Mouse (Mus musculus): Measurements from ENCODE around the gene Fbxo17.

Fbxo17 gene

GRCm38 (mm10) chr7:28717726-28718125 lies 1.1 kb downstream of the Fbxo17 start:
- in situ Hi-C loops (cut with MboI), result no loop called here

- in situ Hi-C loops (cut with MboI), result no loop called here
Observed at GRCm38 (mm10) chr7:28719159-28719558, 2.6 kb downstream of the Fbxo17 start.

GRCm38 (mm10) chr7:28719650-28720049 lies 3.0 kb downstream of the Fbxo17 start:
- in situ Hi-C loops (cut with MboI), result no loop called here

DNA sequence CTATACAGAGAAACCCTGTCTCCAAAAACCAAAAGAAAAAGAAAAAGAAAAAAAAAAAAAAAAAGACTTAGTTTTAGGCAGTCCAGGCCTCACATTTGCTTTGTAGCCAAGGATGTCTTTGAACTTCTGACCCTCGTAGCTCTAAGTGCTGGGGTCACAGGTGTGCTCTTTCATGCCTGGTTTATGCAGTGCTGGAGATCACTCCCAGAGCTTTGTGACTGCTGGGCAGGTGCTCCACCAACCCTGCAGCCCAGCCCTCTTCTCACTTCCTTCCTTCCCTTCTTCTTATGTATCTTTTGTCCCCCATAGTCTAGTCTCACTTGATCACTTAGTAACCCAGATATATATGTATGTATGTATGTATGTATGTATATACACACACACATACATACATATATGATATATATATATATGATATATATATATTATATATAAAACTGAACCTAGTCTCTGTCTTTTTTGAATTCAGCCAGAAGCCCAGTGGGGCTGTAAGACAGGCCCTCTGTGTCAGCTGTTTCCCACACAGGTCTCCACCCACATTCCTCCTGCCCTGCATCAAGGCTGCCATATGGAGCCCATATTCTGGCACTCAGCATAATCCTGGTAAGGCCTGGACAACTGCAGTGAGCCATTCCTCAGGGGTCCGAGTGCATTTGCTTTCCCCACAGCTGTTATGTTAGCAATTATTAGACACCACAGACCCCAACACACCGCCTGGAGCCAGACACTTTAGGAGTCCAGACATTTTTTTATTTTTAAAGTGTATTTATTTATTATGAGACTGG lies 4.3 kb downstream of the Fbxo17 start:
- in situ Hi-C loops (cut with MboI), result no loop called here

GRCm38 (mm10) chr7:28722079-28722478 lies 5.5 kb downstream of the Fbxo17 start:
- in situ Hi-C loops (cut with MboI), result no loop called here

DNA sequence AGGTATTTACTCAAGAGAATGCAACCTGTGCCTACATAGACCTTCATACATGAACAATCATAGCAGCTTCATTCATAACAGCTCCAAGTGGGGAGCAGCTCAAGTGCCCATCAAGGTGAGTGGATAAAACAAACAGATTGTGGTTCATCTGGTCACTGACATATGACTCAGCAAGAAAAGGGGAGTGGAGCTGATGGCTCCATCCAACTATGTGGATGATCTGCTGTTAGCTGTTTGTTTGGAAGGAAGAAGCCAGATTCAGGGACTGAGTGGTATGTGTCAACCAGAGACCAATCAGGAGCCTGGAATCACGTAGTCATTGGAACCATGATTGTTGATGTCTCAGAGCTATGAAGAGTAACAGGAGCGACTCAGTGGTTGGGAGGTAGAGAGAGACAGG lies 8.0 kb downstream of the Fbxo17 start:
- in situ Hi-C loops (cut with MboI), result no loop called here

DNA sequence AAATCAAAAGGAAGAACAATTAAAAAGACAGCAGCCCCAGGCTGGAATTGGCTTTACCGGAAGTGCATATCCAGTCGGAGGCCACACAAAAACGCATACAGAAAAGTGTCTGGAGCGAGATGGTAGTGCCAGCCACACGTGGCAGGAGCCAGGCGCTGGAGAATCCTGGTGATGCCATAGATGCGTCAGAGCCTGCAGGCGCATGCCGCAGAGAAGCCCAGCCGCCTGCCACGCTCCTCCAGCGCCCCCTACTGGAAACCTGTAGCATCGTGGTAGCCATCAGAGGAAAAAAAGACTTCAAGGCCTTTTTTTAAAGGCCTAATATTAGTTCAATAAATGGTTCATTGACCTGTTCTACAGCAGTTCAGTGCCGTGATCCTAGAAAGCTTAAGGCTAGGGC lies 10.0 kb downstream of the Fbxo17 start:
- in situ Hi-C loops (cut with MboI), result no loop called here

GRCm38 (mm10) chr7:28727649-28728340 lies 11.2 kb downstream of the Fbxo17 start:
- in situ Hi-C loops (cut with MboI), result no loop called here

DNA sequence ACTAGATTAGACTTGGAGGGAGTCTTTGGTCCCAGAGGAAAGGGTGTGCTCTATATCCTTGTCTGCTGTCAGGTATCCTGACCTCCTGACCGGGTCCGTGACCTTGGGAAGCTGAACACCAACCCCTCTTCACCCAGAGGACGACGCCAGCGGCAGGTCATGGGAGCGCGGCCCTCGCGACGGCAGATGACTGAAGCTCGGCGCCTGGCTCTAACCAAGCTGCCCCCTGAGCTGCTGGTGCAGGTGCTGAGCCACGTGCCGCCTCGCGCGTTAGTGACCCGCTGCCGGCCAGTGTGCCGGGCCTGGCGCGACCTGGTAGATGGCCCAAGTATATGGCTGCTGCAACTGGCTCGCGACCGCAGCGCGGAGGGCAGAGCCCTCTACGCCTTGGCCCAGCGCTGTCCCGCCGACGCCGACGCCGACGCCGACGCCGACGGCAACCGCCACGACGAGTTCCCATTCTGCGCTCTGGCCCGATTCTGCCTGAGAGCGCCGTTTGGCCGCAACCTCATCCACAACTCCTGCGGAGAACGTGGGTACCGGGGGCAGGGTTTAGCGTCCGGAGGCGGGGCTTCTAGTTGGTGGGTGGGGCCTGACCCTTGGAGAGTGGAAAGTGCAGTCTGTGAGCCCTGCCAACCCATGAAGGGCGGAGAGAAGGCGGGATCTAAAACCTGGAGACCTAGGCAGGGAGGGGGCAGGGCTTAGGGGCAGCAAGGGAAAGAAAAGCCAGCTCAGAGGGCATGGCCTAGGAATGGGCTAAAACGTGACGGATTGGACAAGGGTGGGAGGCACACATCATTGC lies 15.9 kb downstream of the Fbxo17 start:
- in situ Hi-C loops (cut with MboI), result no loop called here

DNA sequence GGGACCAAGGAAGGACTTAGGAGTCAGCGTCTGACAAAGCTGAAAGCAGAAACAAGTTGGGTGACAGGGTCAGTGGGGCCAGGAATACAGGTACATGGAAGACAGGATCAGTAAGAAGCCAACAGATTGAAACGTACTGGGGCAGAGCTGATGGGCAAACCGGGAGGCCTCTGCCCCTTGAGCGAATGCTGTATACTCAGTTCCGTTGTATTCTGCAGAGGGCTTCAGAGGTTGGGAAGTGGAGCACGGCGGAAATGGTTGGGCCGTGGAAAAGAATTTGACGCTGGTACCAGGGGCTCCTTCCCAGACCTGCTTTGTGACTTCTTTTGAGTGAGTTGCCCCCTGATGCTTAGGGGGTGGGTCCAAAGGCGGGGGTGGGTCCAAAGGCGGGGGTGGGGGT lies 16.6 kb downstream of the Fbxo17 start:
- in situ Hi-C loops (cut with MboI), result no loop called here

- in situ Hi-C loops (cut with MboI), result no loop called here
Observed at GRCm38 (mm10) chr7:28735701-28736100, 19.1 kb downstream of the Fbxo17 start.

DNA sequence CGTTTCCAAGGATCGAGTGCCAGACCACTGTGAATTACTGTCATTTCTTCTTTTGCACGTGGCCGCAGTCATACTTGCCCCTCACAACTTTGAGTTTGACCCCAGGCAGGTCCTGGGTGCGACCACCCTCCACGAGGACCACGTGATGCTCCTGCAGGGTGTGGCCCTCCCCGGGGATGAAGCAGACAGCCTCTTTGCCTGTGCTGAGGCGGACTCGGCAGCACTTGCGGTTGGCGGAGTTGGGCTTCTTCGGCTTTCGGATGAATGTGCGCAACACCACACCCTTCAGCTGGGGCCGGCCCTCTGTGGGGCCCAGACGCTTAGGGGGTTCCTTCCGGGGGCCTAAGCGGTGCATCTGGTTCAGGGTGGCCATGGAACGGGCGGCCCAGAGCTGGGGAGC lies 23.2 kb downstream of the Fbxo17 start:
- in situ Hi-C loops (cut with MboI), result no loop called here

DNA sequence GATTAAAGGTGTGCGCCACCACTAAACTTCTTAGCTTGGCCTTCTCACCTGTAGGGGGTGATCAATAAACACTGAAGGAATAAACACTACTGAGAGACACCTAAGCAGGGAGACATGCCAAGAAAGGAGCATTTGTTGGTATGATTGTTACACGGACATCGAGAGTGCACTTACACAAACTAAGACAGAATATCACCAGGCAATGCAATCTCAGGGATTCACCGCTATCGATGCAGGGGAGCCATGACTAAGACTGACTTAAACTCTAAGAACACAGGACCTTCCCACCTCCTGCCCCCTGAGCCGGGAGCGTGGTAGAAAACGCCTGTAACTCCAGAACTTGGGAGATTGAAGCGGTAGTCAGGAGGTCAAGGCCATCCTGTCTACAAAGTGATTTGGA lies 24.3 kb downstream of the Fbxo17 start:
- in situ Hi-C loops (cut with MboI), result no loop called here

DNA sequence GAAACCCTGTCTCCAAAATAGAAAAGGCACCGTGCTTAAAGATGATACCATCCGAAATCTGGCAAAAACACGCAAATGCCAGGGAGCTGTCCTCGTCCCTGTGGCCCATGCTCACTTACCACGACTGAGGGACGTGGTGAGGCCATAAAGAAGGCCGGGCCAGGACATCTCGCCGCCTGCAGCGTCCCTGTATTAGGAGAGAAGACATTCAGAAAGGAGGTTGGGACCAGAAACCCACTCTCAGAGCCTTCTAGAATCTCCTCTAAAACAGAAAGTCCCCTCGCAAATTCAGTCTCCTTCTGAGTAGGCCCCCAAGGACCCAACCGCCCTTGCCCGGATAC lies 24.7 kb downstream of the Fbxo17 start:
- in situ Hi-C loops (cut with MboI), result no loop called here

DNA sequence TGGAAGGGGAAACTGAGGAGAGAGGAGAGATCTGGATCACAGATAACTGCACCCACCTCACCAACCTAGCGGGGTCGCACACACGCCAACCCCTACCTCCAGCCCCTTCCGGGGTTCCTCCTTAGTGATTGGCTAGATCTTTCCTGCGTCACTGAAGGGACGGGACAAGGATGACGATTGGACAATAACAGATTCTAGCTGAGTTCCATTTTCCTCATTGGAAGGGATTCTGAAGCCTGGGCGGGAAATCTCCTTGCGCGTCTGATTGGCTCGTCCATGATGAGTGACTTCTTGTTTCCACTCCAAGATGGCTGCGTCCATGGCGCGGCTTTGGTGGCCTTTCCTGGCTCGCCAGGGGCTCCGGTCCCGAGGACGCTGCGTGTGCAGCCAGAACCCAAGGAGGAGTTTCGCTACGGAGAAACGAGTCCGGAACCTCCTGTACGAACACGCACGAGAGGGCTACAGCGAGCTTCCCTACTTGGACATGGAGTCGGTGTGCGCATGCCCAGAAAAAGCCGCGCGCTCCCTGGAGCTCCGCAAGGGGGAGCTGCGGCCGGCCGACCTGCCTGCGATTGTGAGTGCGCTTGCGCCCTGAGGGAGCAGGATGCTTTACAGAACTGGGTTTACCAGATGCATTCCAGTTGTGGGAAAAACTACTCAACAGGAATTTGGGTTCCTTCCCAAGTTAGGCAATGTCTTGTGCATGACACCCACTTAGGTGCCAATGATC lies 25.3 kb downstream of the Fbxo17 start, which contains the start of the genes Mrps12 and Sars2:
Gene Mrps12, minus strand, starts transcription at position 112 of the 730 bp plus-strand sequence.
Gene Sars2, plus strand, starts transcription at position 284 of the 730 bp plus-strand sequence.
- in situ Hi-C loops (cut with MboI), result no loop called here

DNA sequence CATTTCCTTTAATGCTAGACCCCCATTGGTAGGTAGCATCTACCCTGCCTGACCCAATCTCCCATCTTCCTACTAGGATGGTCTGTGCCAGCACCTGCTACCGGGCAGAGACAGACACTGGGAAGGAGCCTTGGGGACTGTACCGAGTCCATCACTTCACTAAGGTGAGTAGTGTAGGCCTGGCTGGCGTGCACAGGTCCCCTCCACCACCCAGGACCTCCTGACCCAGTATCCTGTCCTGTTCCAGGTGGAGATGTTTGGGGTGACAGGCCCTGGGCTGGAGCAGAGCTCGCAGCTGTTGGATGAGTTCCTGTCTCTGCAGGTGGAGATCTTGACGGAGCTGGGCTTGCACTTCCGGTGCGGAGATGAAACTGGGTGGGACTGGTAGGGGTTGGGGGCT lies 33.3 kb downstream of the Fbxo17 start:
- in situ Hi-C loops (cut with MboI), result no loop called here

DNA sequence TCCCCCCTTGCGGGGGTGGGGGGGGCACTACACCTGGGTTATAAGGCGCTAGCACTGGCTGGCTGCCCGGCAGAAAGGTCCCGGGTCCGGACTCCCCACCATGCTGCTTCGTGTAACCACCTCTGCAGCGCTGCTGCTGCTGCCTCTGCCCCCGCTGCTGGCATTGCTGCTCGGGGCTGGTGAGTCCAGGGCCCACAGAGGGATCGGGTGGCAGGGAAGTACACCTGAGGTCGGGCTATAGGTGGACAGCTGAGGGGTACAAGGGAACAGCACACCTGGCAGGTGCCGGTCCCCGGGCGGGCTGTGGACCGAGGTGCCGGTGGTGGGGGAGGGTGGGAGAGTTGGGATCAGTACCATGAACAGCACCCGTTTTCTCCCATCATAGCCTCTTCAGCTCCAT lies 39.5 kb downstream of the Fbxo17 start, which contains the start of gene Ccer2:
Gene Ccer2, plus strand, starts transcription at position 96 of the 400 bp plus-strand sequence.
- in situ Hi-C loops (cut with MboI), result no loop called here

DNA sequence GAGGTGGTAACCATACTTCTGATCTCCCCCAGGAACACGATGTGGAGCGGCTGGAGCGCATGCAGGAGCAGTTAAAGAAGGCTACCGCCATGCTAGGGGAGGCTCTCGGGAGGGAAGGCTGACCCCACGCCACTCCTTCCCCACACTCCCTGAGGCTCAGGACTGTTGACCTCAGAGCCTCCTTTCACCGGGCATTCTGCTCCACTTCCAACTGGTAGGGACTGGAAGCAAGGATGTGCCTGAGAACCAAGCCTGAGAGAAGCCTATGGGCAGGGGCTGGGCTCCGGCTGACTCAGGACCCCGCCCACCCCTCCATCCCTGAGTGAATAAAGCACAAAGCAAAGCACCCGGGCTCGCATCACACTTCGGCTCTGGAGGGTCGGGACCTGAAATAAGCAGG lies 42.0 kb downstream of the Fbxo17 start:
- in situ Hi-C loops (cut with MboI), result no loop called here

DNA sequence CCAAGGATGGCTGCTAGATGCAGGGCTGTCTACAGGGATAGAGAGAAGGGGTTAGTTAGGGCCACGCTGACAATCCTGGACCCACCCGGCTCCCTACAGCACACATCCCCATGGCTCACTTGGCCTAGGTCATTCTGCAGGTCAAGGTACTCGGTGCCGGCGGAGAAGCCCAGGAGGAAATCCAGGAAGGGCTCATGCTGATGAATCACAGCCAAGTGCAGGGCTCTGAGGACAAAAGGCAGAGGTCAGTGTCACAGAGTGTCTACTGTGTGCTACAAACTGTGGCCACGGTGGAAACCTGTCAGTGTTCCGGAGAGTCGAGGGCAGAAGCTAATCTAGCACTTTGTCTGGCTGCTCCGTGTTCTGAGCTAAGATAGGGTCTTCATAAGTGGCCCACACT lies 45.3 kb downstream of the Fbxo17 start:
- in situ Hi-C loops (cut with MboI), result no loop called here

- in situ Hi-C loops (cut with MboI), result no loop called here
Observed at GRCm38 (mm10) chr7:28765211-28765610, 48.6 kb downstream of the Fbxo17 start.

GRCm38 (mm10) chr7:28766173-28766879 lies 49.7 kb downstream of the Fbxo17 start, which contains the start of gene Sirt2:
Gene Sirt2 (plus strand): TSS chr7:28766735.
- in situ Hi-C loops (cut with MboI), result no loop called here
